7 mouse cellular contexts compared by ENCODE assay signal in genomic region chr10:30730791-30731190, GRCm38 (mm10).
"Had no signal": no experiment of that assay in that cellular context is flagged by ENCODE, and none has a peak within 500 bp of the region (broad histone marks: within the 10 kb centered on the region; RNA-seq: fewer than 3 reads in every experiment).

No protein-coding gene starts in this region.

- H3K27ac ChIP-seq: kidney, embryonic 15.5 days; limb, embryonic 12.5 days; midbrain, embryonic 13.5 days had no signal

- H3K27me3 ChIP-seq: kidney, embryonic 15.5 days; limb, embryonic 12.5 days; midbrain, embryonic 13.5 days had no signal

- ATAC-seq: midbrain, embryonic 13.5 days had no signal

- DNase-seq: lung, adult 18-20 months; right cerebral cortex, adult 18-20 months; right cerebral cortex, postnatal 25 days; thymus, postnatal 14 days had no signal

- H3K36me3 ChIP-seq: kidney, embryonic 15.5 days; limb, embryonic 12.5 days; midbrain, embryonic 13.5 days had no signal

- H3K4me3 ChIP-seq: kidney, embryonic 15.5 days; limb, embryonic 12.5 days; midbrain, embryonic 13.5 days had no signal

- H3K9me3 ChIP-seq: kidney, embryonic 15.5 days; limb, embryonic 12.5 days; midbrain, embryonic 13.5 days had no signal

- H3K4me1 ChIP-seq: kidney, embryonic 15.5 days; limb, embryonic 12.5 days; midbrain, embryonic 13.5 days had no signal

- H3K4me2 ChIP-seq: kidney, embryonic 15.5 days; limb, embryonic 12.5 days; midbrain, embryonic 13.5 days had no signal

- H3K9ac ChIP-seq: kidney, embryonic 15.5 days; limb, embryonic 12.5 days; midbrain, embryonic 13.5 days had no signal
